Mouse (Mus musculus) neural tube, embryonic 13.5 days (tissue): Measurements from ENCODE around the gene Myt1l. TPM values are rescaled to one million over a fixed set of nuclear protein-coding genes. Genes with fewer than 3 reads are reported as not detected.
A peak's percentile ranks its signal among the peaks of the same experiment; 100 is the strongest.

Experiments
- ATAC-seq: fragments of 200-750 bp; cut with Nextera tagmentation; 2 replicates; pipeline ENCODE4 v1.8.0; 2017; ENCODE audit warnings: low read depth, mild to moderate bottlenecking, moderate TSS enrichment, moderate library complexity
- H3K27ac ChIP-seq: fragments of 300-500 bp; sonication (generic); replicated peaks from 2 replicates; pipeline ENCODE4 v1.5.1; 2015; ENCODE audit warnings: moderate library complexity, mild to moderate bottlenecking, inconsistent platforms
- H3K27me3 ChIP-seq: fragments of 300-500 bp; sonication (generic); 2 replicates; pipeline ENCODE4 v1.6.1; 2015; ENCODE audit warnings: mild to moderate bottlenecking, inconsistent platforms
- H3K36me3 ChIP-seq: fragments of 300-500 bp; sonication (generic); 2 replicates; pipeline ENCODE4 v1.6.1; 2015; ENCODE audit warnings: mild to moderate bottlenecking, inconsistent platforms
- H3K4me1 ChIP-seq: fragments of 300-500 bp; sonication (generic); replicated peaks from 2 replicates; pipeline ENCODE4 v1.6.1; 2015; ENCODE audit warnings: inconsistent platforms
- H3K4me2 ChIP-seq: fragments of 300-500 bp; sonication (generic); 2 replicates; pipeline ENCODE4 v1.6.1; 2015; ENCODE audit warnings: inconsistent platforms, mild to moderate bottlenecking, moderate library complexity
- H3K4me3 ChIP-seq: fragments of 300-500 bp; sonication (generic); 2 replicates; pipeline ENCODE4 v1.5.1; 2015; ENCODE audit warnings: mild to moderate bottlenecking, inconsistent platforms
- H3K9ac ChIP-seq: fragments of 300-500 bp; sonication (generic); 2 replicates; pipeline ENCODE4 v1.6.1; 2015; ENCODE audit warnings: moderate library complexity, mild to moderate bottlenecking, inconsistent platforms
- H3K9me3 ChIP-seq: fragments of 300-500 bp; sonication (generic); 2 replicates; pipeline ENCODE4 v1.6.1; 2016; ENCODE audit warnings: inconsistent platforms
- WGBS: fragments of 180-500 bp; shearing (Covaris S2); methylation state at CpG from one replicate; pipeline ENCODE4 v1.1.7; 2015; 5-methylcytosine and 5-hydroxymethylcytosine counted together
- polyA plus RNA-seq: library from polyadenylated mRNA; unstranded; fragments of >200 nt; fragmentation: Nextera tagmentation; extraction: Ambion mirVana; gene quantifications from 2 replicates; pipeline ENCODE4 v1.2.1, GENCODE M21; 2015

Myt1l gene
- polyA plus RNA-seq, result 170 TPM in 2 replicates

DNA sequence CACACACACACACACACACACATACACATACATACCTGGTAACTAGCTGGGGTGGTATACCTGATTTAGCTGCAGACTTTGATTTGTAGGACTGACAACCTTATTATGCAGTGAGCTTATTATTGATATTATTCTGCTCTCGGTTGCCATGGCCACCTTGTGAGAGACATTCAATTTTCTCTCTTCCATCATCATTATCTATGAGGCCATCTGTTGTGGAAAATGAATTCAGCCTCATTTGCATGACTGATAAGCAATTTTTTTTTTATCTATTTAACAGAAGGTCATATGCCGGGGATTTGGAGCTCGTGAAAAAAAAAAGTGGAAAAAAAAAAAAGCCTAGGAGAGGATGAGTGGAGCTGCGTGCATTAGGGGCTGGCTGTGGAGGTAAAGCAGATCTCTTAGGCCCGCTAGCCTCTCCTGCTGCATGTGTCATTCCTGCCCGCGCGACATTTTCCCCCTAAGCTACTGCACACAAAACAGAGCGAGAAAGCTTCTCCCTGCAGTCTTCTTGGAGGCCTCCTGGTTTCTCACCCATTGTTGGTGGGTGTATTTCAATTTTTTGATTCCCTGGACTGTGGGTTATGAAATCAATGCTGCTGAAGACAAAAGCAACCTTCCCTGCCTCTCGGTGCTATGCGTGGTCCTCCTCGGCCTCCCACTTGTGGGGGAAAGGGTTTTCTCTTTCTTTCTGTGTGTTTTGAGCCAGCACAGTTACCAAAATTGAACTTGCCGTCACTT, at the start of gene Myt1l:
Gene Myt1l, plus strand, starts transcription at position 354 of the 741 bp plus-strand sequence.
- H3K36me3 ChIP-seq, result no peaks in the 10 kb centered on the region
- no peaks in the 10 kb centered on the region for H3K9me3 ChIP-seq
- peak within 1 kb of the TSS; percentile 98 for H3K27ac ChIP-seq
- H3K4me1 ChIP-seq, result peaks cover 41% of the 10 kb centered on the region
- H3K27me3 ChIP-seq, result no peaks in the 10 kb centered on the region
- ATAC-seq, result peak; percentile 48
- H3K9ac ChIP-seq, result peak within 1 kb of the TSS; percentile 93
- 16% methylated on average over 13 of the region's 13 CpGs for WGBS
- H3K4me2 ChIP-seq, result peak within 1 kb of the TSS; percentile 64
- H3K4me3 ChIP-seq, result peak within 1 kb of the TSS; percentile 50

DNA sequence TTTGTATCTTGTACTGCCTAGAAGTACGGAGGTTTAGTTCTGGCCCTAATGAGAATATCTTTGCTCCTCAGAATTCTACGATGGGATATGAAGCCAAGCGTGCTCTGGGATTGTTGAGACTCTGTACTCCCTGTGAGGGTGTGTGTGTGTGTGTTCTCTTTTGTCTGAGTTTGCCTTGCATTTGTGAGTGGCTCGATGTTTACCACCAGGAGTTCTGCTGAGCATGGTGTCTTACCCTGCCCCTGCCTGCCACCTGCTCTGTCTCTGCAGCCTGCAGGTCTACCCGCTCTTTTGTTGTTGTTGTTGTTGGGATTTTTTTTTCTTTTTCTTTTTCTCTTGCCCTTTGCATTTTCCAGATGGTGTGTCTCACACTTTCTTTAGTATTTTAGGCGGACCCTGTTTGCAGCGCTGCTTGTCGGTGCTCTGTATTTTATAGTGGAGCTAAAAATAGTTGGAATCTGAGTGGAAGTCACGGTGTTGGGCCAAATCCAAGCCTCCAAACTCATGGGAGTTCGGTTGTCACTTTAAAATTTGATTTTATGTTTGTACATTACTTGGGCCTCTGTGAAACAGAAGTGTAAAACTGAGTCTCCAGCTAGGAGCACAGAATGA, 41.7 kb upstream of the Myt1l start:
- H3K9me3 ChIP-seq, result no peaks in the 10 kb centered on the region
- no peaks in the 10 kb centered on the region for H3K4me1 ChIP-seq
- no peak overlapping the region for H3K4me3 ChIP-seq
- no peak for ATAC-seq
- no peak overlapping the region for H3K4me2 ChIP-seq
- no peaks in the 10 kb centered on the region for H3K27me3 ChIP-seq
- no peaks in the 10 kb centered on the region for H3K36me3 ChIP-seq
- 84% methylated on average over 10 of the region's 10 CpGs for WGBS
- no peak overlapping the region for H3K9ac ChIP-seq
- H3K27ac ChIP-seq, result no peak overlapping the region

DNA sequence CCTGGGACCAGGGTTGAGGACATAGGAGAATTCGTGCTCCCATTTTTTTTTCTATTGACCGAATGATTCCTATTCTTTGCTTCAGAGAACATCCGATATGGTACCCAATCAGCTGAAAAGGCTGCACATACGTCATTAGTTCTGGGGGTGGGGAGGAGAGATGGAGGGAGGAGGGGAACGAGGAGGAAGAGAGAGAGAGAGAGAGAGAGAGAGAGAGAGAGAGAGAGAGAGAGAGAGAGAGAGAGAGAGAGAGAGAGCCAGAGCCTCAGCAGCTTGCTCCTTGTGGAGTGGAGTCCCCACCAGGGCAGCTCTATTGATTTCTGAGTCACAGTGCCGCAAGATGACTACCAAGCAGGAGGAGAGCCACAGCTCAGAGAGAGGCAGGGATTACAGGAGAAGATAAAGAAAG, 1.9 kb upstream of the Myt1l start:
- Histone ChIP-seq H3K36me3 (no peaks in the 10 kb centered on the region), H3K27me3 (no peaks in the 10 kb centered on the region), H3K4me3 (peak overlapping the region; percentile 25), H3K4me1 (peaks cover 24% of the 10 kb centered on the region), H3K9me3 (no peaks in the 10 kb centered on the region), H3K27ac (peak overlapping the region; percentile 98), H3K9ac (peak overlapping the region; percentile 66), H3K4me2 (peak overlapping the region; percentile 64)
- 3% methylated on average over 6 of the region's 6 CpGs for WGBS
- peak; percentile 73 for ATAC-seq

DNA sequence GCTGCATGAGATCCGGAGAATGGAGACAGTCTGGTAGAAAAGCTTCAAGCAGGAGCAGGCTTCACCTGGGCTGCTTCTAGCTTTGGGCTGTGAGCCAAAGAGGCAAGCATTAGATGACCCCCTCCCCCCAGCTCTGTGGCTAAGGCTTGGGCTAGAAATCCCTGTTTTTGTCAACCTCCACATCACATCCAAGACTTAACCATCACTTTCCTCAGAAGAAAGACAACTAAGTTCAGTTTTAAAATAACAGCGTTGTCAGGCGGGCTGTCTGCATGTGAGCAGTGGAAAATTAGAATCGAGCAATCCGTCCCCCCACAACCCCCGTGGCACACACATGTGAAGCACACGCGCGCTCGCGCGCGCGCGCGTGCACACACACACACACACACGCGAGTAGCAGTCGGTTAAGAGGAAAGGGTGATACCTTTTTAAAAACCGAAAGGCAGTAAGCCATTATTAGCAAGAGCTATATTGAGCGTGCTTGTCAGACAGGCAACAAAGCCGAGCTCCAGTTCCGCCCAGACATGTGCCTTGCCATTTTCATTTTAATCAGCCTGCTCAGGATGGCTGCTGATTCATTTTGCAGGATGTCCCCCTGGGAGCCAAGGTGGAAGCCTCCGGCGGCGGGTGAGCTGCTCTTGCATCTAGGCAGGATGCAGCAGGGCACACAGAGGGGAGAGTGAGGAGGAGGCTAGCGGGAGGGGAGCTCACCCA, 979 bp upstream of the Myt1l start:
- H3K36me3 ChIP-seq, result no peaks in the 10 kb centered on the region
- peak overlapping the region; percentile 64 for H3K4me2 ChIP-seq
- no peaks in the 10 kb centered on the region for H3K27me3 ChIP-seq
- peak overlapping the region; percentile 93 for H3K9ac ChIP-seq
- under 1% methylated on average over 27 of the region's 27 CpGs for WGBS
- peak overlapping the region; percentile 98 for H3K27ac ChIP-seq
- ATAC-seq, result peak; percentile 83
- H3K9me3 ChIP-seq, result no peaks in the 10 kb centered on the region
- H3K4me3 ChIP-seq, result peak overlapping the region; percentile 50
- H3K4me1 ChIP-seq, result peaks cover 31% of the 10 kb centered on the region

DNA sequence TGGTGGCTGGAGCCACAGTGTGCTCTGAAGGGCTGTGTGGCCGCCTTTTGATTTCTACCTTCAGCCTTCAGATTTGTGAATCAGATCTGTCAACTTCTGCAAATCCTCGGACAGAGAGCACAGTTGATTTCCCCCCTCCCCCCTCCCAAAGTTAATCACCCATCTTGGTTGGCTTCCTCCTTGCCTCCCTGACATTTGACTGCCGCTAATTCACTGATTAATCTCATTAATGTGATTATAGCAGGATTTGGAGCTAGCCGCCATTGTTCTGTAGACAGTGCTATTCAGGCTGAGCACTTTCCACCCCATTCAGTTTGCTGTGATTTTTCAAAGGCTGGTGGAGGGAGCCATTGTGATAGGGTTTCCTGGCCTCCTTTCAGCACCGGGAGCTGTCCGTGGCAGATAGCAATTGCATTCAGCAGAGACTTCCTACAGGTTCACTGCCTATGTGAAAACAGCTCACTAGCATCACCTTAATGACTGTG, 2.1 kb downstream of the Myt1l start:
- no peak for ATAC-seq
- Histone ChIP-seq H3K36me3 (no peaks in the 10 kb centered on the region), H3K9me3 (no peaks in the 10 kb centered on the region), H3K4me1 (peaks cover 56% of the 10 kb centered on the region), H3K27ac (peak overlapping the region; percentile 97), H3K27me3 (no peaks in the 10 kb centered on the region), H3K4me3 (peak overlapping the region; percentile 46), H3K4me2 (peak overlapping the region; percentile 63), H3K9ac (peak overlapping the region; percentile 75)
- 2% methylated on average over 6 of the region's 6 CpGs for WGBS

DNA sequence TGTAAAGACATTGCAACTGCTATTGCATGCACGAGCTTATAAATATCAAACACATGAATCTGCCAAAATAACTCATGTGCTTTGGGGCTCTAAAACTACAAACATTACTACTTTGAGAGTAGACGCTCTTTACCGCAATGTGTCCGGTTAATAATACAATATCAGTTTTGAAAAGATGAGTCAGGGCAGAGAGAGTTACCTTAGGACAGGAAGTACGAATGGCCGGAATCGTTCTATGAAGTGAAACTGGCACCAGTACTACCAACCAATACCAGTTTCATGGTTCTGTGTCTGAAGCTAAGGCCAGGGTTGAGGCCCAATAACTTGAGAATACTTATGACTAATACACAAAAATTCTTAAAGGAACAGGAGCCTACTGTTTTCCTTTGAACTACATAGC, 2.6 kb downstream of the Myt1l start:
- H3K27me3 ChIP-seq, result no peaks in the 10 kb centered on the region
- WGBS, result 66% methylated on average over 7 of the region's 7 CpGs
- H3K36me3 ChIP-seq, result no peaks in the 10 kb centered on the region
- H3K9me3 ChIP-seq, result no peaks in the 10 kb centered on the region
- H3K9ac ChIP-seq, result peak overlapping the region; percentile 75
- no peak for ATAC-seq
- H3K4me2 ChIP-seq, result peak overlapping the region; percentile 63
- peak overlapping the region; percentile 46 for H3K4me3 ChIP-seq
- peaks cover 53% of the 10 kb centered on the region for H3K4me1 ChIP-seq
- H3K27ac ChIP-seq, result peak overlapping the region; percentile 97

DNA sequence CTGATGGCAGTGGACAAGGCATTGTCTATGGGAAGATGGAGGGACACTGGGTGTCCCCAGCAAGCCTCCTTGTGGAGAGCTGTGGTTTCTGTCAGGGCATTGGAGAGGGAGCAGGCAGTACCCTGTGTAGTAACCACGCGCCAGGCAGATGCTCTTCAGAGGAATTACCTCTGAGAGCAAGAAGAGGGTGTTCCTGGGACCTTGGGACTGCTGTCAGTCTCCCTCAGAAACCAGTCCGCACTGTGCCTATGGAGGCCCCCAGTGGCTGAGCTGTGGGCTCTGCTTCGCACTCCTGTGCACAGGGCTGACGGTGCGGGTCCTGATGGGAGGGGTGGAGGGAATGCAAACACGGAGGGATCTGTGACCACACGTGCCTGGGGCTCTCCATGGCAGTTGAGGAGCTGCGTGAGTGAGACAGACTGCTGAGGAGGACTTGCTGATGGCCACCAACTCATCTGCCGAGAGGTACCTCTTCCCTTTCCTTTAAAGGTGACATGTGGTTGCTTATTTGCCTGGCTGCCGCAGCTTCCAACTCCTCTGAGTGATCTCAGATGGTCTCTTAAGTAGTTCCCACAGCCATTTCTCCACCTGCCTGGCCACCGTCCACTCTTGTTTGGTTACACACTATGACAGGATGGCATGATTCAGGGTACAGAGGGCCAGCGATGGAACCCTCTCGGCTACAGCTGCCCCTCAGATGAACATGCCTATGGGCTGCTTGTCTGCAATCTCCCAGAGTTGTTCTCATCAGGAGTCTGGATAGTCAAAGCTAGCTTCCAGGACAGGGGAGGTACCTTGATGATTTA, 5.1 kb downstream of the Myt1l start:
- Histone ChIP-seq H3K4me1 (peaks cover 66% of the 10 kb centered on the region), H3K4me2 (peak overlapping the region; percentile 79), H3K9ac (peak overlapping the region; percentile 90), H3K27me3 (no peaks in the 10 kb centered on the region), H3K9me3 (no peaks in the 10 kb centered on the region), H3K36me3 (no peaks in the 10 kb centered on the region), H3K27ac (peak overlapping the region; percentile 98), H3K4me3 (peak overlapping the region; percentile 50)
- ATAC-seq, result peak; percentile 69
- WGBS, result 17% methylated on average over 14 of the region's 14 CpGs

DNA sequence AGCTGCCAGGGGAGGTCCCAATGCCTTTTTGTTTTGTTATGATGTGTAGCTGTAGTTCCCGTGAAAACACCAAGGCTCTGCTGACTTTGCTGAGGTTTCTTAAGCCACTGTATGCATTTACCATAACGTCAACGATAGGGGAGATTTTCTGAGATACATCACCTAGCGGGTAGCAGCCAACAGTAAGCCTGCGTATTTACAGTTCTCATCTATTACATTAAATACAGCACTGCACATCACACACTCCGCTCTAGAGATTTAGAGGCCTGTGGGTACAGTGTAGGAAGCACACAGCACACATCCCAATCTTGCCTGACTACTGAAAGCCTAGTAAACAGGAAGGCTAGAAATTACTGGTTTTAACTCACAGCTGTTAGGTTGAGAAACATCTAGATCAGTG, 6.1 kb downstream of the Myt1l start:
- Histone ChIP-seq H3K4me2 (peak overlapping the region; percentile 79), H3K9ac (peak overlapping the region; percentile 90), H3K36me3 (no peaks in the 10 kb centered on the region), H3K4me3 (peak overlapping the region; percentile 50), H3K4me1 (peaks cover 77% of the 10 kb centered on the region), H3K27me3 (no peaks in the 10 kb centered on the region), H3K9me3 (no peaks in the 10 kb centered on the region), H3K27ac (peak overlapping the region; percentile 98)
- ATAC-seq, result peak; percentile 33
- WGBS, result 4% methylated on average over 6 of the region's 6 CpGs

DNA sequence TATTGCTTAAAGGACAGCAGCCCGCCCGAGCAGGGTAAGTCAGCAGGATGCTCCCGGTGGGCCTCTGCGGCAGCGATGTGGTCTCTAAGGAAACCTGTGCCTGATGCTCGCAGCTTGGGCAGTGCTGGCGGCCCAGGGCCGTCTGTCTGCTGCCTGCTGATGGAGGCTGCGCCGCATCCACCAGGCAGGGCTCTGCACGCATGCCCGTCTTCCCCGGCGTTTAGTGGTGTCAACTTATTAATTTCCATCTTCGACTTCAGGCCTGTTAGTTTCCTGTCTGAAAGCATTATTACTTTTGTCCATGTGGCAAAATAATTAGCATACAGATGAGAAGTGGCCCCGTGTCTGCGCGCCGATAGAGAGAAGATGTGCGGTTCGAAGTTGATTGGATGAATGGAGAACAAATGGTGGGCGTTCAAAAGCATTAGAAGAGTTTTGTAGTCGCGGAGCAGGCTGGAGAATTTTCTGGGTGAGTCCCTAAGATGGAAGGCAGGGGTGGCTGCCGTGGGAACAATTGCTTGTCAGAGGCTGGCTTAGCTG, 6.6 kb downstream of the Myt1l start:
- Histone ChIP-seq H3K4me2 (peak overlapping the region; percentile 79), H3K27me3 (no peaks in the 10 kb centered on the region), H3K27ac (peak overlapping the region; percentile 98), H3K36me3 (no peaks in the 10 kb centered on the region), H3K4me1 (peaks cover 82% of the 10 kb centered on the region), H3K4me3 (peak overlapping the region; percentile 50), H3K9ac (peak overlapping the region; percentile 90), H3K9me3 (no peaks in the 10 kb centered on the region)
- peak; percentile 29; the same call in 1 of the 2 replicates for ATAC-seq
- under 1% methylated on average over 25 of the region's 25 CpGs for WGBS

DNA sequence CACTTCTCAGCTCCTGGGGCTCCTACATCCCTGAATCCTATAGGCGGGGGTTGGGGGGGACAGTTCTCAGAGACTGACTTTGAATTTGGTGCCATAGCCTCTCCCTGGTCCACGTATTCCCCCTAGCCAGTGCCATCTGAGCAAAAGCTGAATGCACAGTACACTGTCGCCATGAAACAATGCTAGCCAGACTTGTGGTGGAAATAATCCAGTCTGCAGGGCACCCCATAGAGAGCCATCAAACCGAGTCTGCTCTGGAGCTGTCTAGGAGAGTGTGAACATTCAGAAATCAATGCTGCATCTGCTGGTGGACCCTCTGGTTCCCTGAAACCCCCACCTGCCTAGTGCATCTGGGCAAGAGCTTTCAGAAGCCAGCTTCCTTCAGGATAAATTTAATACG, 9.7 kb downstream of the Myt1l start:
- Histone ChIP-seq H3K4me1 (peaks cover 87% of the 10 kb centered on the region), H3K27ac (peak overlapping the region; percentile 98), H3K36me3 (no peaks in the 10 kb centered on the region), H3K4me3 (peak overlapping the region; percentile 50), H3K9ac (peak overlapping the region; percentile 90), H3K9me3 (no peaks in the 10 kb centered on the region), H3K4me2 (peak overlapping the region; percentile 79), H3K27me3 (no peaks in the 10 kb centered on the region)
- peak; percentile 60 for ATAC-seq
- 38% methylated on average over 5 of the region's 5 CpGs for WGBS

DNA sequence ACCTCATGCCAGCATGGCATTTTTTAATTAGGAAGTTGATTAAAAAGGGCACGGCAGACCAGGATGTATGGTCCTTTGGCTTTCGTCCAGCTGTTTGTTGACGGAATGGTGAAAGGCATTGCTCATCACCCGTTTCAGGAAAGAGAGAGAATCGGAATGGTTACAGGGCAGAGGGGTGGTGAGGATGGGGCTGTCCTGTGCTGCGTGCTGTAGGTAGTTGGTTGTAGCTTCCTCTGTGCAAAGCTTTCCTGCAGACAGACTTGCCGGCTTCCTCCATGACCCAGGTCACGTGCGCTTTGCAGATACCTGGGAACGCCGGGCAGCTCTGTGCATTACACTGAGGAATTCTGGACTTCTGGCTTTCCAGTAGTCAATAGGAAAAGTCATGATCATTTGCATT, 10.3 kb downstream of the Myt1l start:
- Histone ChIP-seq H3K4me2 (peak overlapping the region; percentile 79), H3K36me3 (no peaks in the 10 kb centered on the region), H3K27ac (peak overlapping the region; percentile 98), H3K27me3 (no peaks in the 10 kb centered on the region), H3K4me3 (peak overlapping the region; percentile 50), H3K9ac (peak overlapping the region; percentile 90), H3K9me3 (no peaks in the 10 kb centered on the region), H3K4me1 (peaks cover 81% of the 10 kb centered on the region)
- ATAC-seq, result peak; percentile 55
- WGBS, result 50% methylated on average over 11 of the region's 11 CpGs
